Mouse (Mus musculus) intestine, embryonic 14.5 days (tissue): Measurements from ENCODE around the gene Cep112. TPM values are rescaled to one million over a fixed set of nuclear protein-coding genes. Genes with fewer than 3 reads are reported as not detected.

ENCODE experiments used
- ATAC-seq: fragments of 200-750 bp; cut with Nextera tagmentation; replicated peaks from 2 replicates; pipeline ENCODE4 v1.8.0; 2017; ENCODE audit warnings: low read depth, moderate number of reproducible peaks, moderate TSS enrichment, moderate library complexity; ENCODE audit not compliant: low FRiP score, low TSS enrichment
- DNase-seq: peaks from one replicate; pipeline ENCODE4 v3.0.0-alpha.2; 2018; ENCODE audit warnings: low spot score
- H3K27ac ChIP-seq: fragments of 300-500 bp; sonication (generic); 2 replicates; pipeline ENCODE4 v1.5.1; 2014; ENCODE audit warnings: low read depth, mild to moderate bottlenecking, control low read depth
- H3K27me3 ChIP-seq: fragments of 300-500 bp; sonication (generic); replicated peaks from 2 replicates; pipeline ENCODE4 v1.6.1; 2014; ENCODE audit warnings: low read length, control low read depth; ENCODE audit not compliant: control insufficient read depth, insufficient read depth
- H3K36me3 ChIP-seq: fragments of 300-500 bp; sonication (generic); 2 replicates; pipeline ENCODE4 v1.6.1; 2014; ENCODE audit warnings: low read length, control low read depth; ENCODE audit not compliant: control insufficient read depth, insufficient read depth
- H3K4me1 ChIP-seq: fragments of 300-500 bp; sonication (generic); replicated peaks from 2 replicates; pipeline ENCODE4 v1.6.1; 2014; ENCODE audit warnings: low read length, control low read depth, mixed read lengths; ENCODE audit not compliant: control insufficient read depth, insufficient read depth
- H3K4me2 ChIP-seq: fragments of 300-500 bp; sonication (generic); 2 replicates; pipeline ENCODE4 v1.6.1; 2014; ENCODE audit warnings: low read length
- H3K4me3 ChIP-seq: fragments of 300-500 bp; sonication (generic); 2 replicates; pipeline ENCODE4 v1.5.1; 2014; ENCODE audit warnings: low read depth, low read length, control low read depth, mixed read lengths
- H3K9ac ChIP-seq: fragments of 300-500 bp; sonication (generic); 2 replicates; pipeline ENCODE4 v1.6.1; 2014; ENCODE audit warnings: mild to moderate bottlenecking, low read length
- H3K9me3 ChIP-seq: fragments of 300-500 bp; sonication (generic); 2 replicates; pipeline ENCODE4 v1.6.1; 2016; ENCODE audit warnings: low read length, control low read depth; ENCODE audit not compliant: control insufficient read depth
- WGBS: fragments of 180-500 bp; shearing (Covaris S2); extraction: QIAGEN DNeasy Blood & Tissue Kit; methylation state at CpG from one replicate; pipeline ENCODE4 v1.1.7; 2014; 5-methylcytosine and 5-hydroxymethylcytosine counted together
- polyA plus RNA-seq: library from polyadenylated mRNA; unstranded; fragments of >200 nt; fragmentation: Nextera tagmentation; extraction: Ambion mirVana; gene quantifications from 2 replicates; pipeline ENCODE4 v1.2.1, GENCODE M21; 2014

Gene Cep112
- polyA plus RNA-seq, 1 experiment from 2014 or later, result 16.1 TPM

GRCm38 (mm10) chr11:108593959-108594579, 169.1 kb downstream of the Cep112 start:
- WGBS, result 63% methylated on average over 2 of the region's 2 CpGs
- Histone ChIP-seq H3K4me1 (no peaks in the 10 kb centered on the region), H3K4me2 (no peak overlapping the region)

GRCm38 (mm10) chr11:108605301-108605700, 180.3 kb downstream of the Cep112 start:
- no peaks in the 10 kb centered on the region for H3K9me3 ChIP-seq
- H3K9ac ChIP-seq, result no peak overlapping the region
- no peaks in the 10 kb centered on the region for H3K36me3 ChIP-seq
- no peak overlapping the region for H3K27ac ChIP-seq
- WGBS, result 49% methylated on average over 3 of the region's 3 CpGs
- ATAC-seq, result no peak
- H3K4me2 ChIP-seq, result no peak overlapping the region
- DNase-seq, result no peak
- no peaks in the 10 kb centered on the region for H3K4me1 ChIP-seq
- H3K27me3 ChIP-seq, result no peaks in the 10 kb centered on the region
- no peak overlapping the region for H3K4me3 ChIP-seq

More at GRCm38 (mm10) chr11:108593959-108594579, 169.1 kb downstream of the Cep112 start:
- ATAC-seq, result no peak
- Histone ChIP-seq H3K27ac (no peak overlapping the region), H3K9ac (no peak overlapping the region), H3K9me3 (no peaks in the 10 kb centered on the region), H3K36me3 (no peaks in the 10 kb centered on the region), H3K27me3 (no peaks in the 10 kb centered on the region), H3K4me3 (no peak overlapping the region)
- DNase-seq, result no peak

DNA sequence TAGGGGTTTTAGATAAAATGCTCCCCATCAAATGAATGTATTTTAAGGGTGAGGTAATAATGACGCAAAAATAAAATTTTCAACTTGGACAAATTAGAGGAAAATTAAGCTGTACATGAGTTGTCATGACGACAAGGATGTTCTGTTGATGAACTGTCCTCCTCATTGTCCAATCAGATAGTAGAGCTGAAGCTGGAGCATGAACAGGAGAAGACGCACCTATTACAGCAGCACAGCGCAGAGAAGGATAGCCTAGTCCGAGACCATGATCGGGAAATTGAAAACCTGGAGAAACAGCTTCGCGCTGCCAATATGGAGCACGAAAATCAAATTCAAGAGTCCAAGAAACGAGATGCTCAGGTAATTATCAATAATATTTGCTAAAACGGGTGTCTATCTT, 181.0 kb downstream of the Cep112 start:
- no peaks in the 10 kb centered on the region for H3K9me3 ChIP-seq
- no peak overlapping the region for H3K27ac ChIP-seq
- WGBS, result 94% methylated on average over 11 of the region's 11 CpGs
- H3K27me3 ChIP-seq, result no peaks in the 10 kb centered on the region
- no peak for ATAC-seq
- H3K4me2 ChIP-seq, result no peak overlapping the region
- H3K9ac ChIP-seq, result no peak overlapping the region
- DNase-seq, result no peak
- no peaks in the 10 kb centered on the region for H3K4me1 ChIP-seq
- H3K4me3 ChIP-seq, result no peak overlapping the region
- no peaks in the 10 kb centered on the region for H3K36me3 ChIP-seq

DNA sequence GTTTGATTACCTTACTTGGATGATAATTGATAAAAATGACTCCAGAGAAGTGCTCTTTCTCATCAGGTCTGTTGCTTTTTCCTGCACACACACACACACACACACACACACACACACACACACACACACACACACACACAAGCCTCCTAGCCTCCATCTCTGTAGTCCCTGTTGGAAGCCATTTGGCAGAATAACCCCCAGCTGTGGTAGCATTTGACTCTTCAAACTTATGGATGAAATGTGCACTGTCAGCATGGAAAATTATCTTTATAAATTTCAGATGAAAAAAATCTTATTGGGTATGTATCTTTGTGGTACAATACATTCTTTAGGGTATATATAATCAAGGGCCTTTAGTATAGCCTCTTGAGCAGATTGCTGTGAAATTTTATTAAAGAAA, 181.8 kb downstream of the Cep112 start:
- Histone ChIP-seq H3K27ac (no peak overlapping the region), H3K9ac (no peak overlapping the region), H3K4me1 (no peaks in the 10 kb centered on the region), H3K9me3 (no peaks in the 10 kb centered on the region), H3K4me2 (no peak overlapping the region), H3K4me3 (no peak overlapping the region), H3K36me3 (no peaks in the 10 kb centered on the region), H3K27me3 (no peaks in the 10 kb centered on the region)
- DNase-seq (no peak), ATAC-seq (no peak)

DNA sequence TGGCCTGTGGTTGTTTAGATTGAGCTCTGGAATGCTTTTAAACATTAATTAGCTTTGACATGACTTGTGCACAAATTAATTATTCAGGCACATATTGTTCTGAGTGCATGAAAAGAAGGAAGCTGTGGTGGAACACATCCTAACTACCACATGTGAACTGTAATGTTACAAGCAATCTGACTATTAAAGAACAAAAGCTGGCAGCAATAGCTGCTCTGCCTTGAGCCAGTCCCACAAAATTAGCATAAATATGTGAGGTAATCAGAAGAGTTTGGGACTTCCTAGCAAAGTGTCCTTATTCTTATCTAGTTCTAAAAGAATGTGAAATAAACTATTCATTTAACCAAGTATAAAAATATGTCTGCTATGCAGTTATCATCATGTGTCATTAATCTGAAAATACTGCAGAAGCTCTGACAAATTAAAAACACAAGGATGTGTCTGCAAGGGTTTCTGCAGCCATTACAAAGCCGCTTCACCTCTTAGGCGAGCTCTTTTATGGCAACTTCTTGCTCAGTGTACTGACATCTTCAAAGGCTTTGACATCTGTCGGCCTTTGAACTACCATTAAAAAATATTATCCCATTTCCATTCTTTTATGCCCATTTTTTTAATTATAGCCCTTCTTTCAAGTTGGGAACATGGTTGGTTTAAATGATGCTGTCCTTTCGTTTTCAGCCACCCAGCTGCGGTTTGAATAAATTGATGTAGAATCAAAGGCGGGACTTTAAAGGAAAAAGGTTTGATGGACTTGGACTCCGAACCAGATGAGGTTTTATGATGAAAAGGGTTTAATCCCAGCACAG, 195.8 kb downstream of the Cep112 start:
- Histone ChIP-seq H3K4me3 (no peak overlapping the region), H3K9ac (no peak overlapping the region), H3K4me1 (no peaks in the 10 kb centered on the region), H3K4me2 (no peak overlapping the region), H3K9me3 (0 out of 2 replicates have a peak, but pooled peaks cover 1% of the 10 kb centered on the region), H3K27ac (no peak overlapping the region), H3K36me3 (no peaks in the 10 kb centered on the region), H3K27me3 (no peaks in the 10 kb centered on the region)
- WGBS, result 71% methylated on average over 7 of the region's 7 CpGs
- no peak for DNase-seq
- ATAC-seq, result no peak

DNA sequence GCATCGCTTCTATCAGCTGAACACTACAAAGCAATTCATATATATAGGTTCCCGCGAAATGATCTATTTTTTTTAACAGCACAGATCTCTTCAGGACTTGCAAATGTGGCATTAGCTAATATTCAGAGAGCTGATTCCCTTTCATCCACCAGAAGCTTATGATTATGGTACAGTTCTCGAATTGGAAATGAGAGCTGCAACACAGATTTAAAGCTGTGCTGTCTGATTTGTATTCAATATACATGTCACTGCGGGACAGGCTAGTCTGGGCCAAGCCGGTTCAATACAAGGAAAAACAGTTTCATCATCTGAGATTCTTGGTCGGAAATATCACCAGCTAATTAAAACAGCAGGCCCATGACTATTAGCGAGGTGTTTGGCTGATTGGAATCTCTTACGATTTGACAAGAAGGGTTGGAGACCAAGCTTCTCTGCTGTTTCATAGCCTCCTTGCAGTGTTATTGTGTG, 196.5 kb downstream of the Cep112 start:
- H3K27ac ChIP-seq, result no peak overlapping the region
- 0 out of 2 replicates have a peak, but pooled peaks cover 2% of the 10 kb centered on the region for H3K9me3 ChIP-seq
- no peak for ATAC-seq
- no peak overlapping the region for H3K4me3 ChIP-seq
- no peak overlapping the region for H3K4me2 ChIP-seq
- H3K9ac ChIP-seq, result no peak overlapping the region
- H3K4me1 ChIP-seq, result no peaks in the 10 kb centered on the region
- no peaks in the 10 kb centered on the region for H3K27me3 ChIP-seq
- H3K36me3 ChIP-seq, result no peaks in the 10 kb centered on the region
- 87% methylated on average over 9 of the region's 9 CpGs for WGBS
- no peak for DNase-seq

- Histone ChIP-seq H3K9me3 (0 out of 2 replicates have a peak, but pooled peaks cover 2% of the 10 kb centered on the region), H3K4me1 (no peaks in the 10 kb centered on the region), H3K27ac (no peak overlapping the region), H3K27me3 (no peaks in the 10 kb centered on the region), H3K4me2 (no peak overlapping the region), H3K9ac (no peak overlapping the region), H3K36me3 (no peaks in the 10 kb centered on the region), H3K4me3 (no peak overlapping the region)
- ATAC-seq (no peak), DNase-seq (no peak)
- WGBS, result 76% methylated on average over 5 of the region's 5 CpGs
Observed at GRCm38 (mm10) chr11:108625546-108626232, 200.7 kb downstream of the Cep112 start.

DNA sequence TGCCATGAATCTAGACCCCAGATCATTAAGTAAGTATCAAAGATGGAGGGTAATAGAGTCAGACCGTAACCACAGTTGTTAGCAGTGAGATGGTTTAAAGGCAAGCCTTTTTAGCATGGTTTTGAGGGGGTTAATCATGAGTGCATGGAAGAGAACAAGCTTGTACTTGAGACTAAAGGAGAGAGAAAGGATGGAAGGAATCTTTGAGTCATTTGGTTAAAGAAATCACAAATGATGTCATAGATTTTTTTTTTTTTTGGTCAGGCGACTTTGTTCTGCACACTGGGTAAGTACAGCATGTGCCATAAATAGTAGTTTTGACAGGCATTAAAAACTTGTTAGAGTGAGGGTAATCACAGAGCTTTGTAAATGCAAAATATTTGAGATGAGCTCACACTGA, 212.8 kb downstream of the Cep112 start:
- ATAC-seq (no peak), DNase-seq (no peak)
- Histone ChIP-seq H3K4me2 (no peak overlapping the region), H3K4me1 (no peaks in the 10 kb centered on the region), H3K36me3 (no peaks in the 10 kb centered on the region), H3K9me3 (no peaks in the 10 kb centered on the region), H3K4me3 (no peak overlapping the region), H3K27me3 (no peaks in the 10 kb centered on the region), H3K9ac (no peak overlapping the region), H3K27ac (no peak overlapping the region)
- 83% methylated on average over 2 of the region's 2 CpGs for WGBS
